Mouse (Mus musculus) myocyte (in vitro differentiated cells): ENCODE measurements at regions not wholly inside any gene's neighbourhood (a gene's known extent, or its start where the extent isn't known, plus 50 kb on each side); places are given as distances from the start of the nearest gene placed in this dataset.
"Not testable (repeated sequence)": the region's sequence is repeated elsewhere in the genome, so short reads cannot be mapped to it uniquely, and the experiment has no call there.

Source experiments
- H3K27me3 ChIP-seq: one replicate; pipeline ENCODE4 v1.6.1; 2011; ENCODE audit not compliant: control insufficient read depth, insufficient read depth, insufficient read length
- H3K36me3 ChIP-seq: one replicate; pipeline ENCODE4 v1.6.1; 2011; ENCODE audit not compliant: control insufficient read depth, insufficient read depth
- H3K4me2 ChIP-seq: one replicate; pipeline ENCODE4 v1.6.1; 2011; ENCODE audit warnings: low read depth, control low read depth
- H3K4me3 ChIP-seq: one replicate; pipeline ENCODE4 v1.5.1; 2011; ENCODE audit warnings: mild to moderate bottlenecking, control low read depth, moderate library complexity
- H3K79me2 ChIP-seq: one replicate; pipeline ENCODE4 v1.6.1; 2011; ENCODE audit not compliant: control insufficient read depth, insufficient read depth
- H3ac ChIP-seq: one replicate; pipeline ENCODE4 v1.6.1; 2011; ENCODE audit not compliant: control insufficient read depth, insufficient read length
- CEBPB ChIP-seq: IDR thresholded peaks from 2 replicates; pipeline ENCODE4 v1.6.1; 2011; ENCODE audit warnings: mild to moderate bottlenecking, moderate library complexity; ENCODE audit not compliant: poor library complexity, insufficient read depth, severe bottlenecking
- E2F4 ChIP-seq: IDR thresholded peaks from one replicate; pipeline ENCODE4 v1.6.1; 2011; ENCODE audit warnings: mild to moderate bottlenecking, control low read depth, moderate library complexity; ENCODE audit not compliant: insufficient read depth
- MAX ChIP-seq: IDR thresholded peaks from one replicate; pipeline ENCODE4 v1.6.1; 2011; ENCODE audit warnings: low read depth, mild to moderate bottlenecking, control low read depth
- MYOD1 ChIP-seq, 3 experiments: IDR thresholded peaks; one replicate each; pipeline ENCODE4 v1.6.1; 2011; ENCODE audit warnings: control low read depth in 2 of 3, low read depth in 2 of 3, mild to moderate bottlenecking in 2 of 3, moderate library complexity in 1 of 3; ENCODE audit not compliant: insufficient read length in 2 of 3, control insufficient read depth in 1 of 3
- REST ChIP-seq: IDR thresholded peaks from one replicate; pipeline ENCODE4 v1.6.1; 2011; ENCODE audit warnings: mild to moderate bottlenecking, control low read depth, moderate library complexity; ENCODE audit not compliant: insufficient read depth, insufficient read length
- SRF ChIP-seq: IDR thresholded peaks from one replicate; pipeline ENCODE4 v1.6.1; 2011; ENCODE audit warnings: low read depth; ENCODE audit not compliant: control insufficient read depth, insufficient read length
- TCF12 ChIP-seq: IDR thresholded peaks from one replicate; pipeline ENCODE4 v1.6.1; 2011; ENCODE audit warnings: mild to moderate bottlenecking, control low read depth; ENCODE audit not compliant: poor library complexity, insufficient read depth, severe bottlenecking
- TCF3 ChIP-seq: IDR thresholded peaks from one replicate; pipeline ENCODE4 v1.6.1; 2011; ENCODE audit warnings: low read depth, control low read depth; ENCODE audit not compliant: insufficient read length
- USF1 ChIP-seq: IDR thresholded peaks from one replicate; pipeline ENCODE4 v1.6.1; 2011; ENCODE audit warnings: low read depth, mild to moderate bottlenecking, control low read depth, moderate library complexity

GRCm38 (mm10) chr3:78575667-78576464, 710.5 kb downstream of the Rapgef2 start:
- H3K79me2 ChIP-seq = no peaks in the 10 kb centered on the region
- no peak for TF ChIP-seq TCF12
- no peak for TF ChIP-seq CEBPB
- no peak for TF ChIP-seq SRF
- no peak for TF ChIP-seq TCF3
- no peak for TF ChIP-seq MAX
- no peak for TF ChIP-seq REST
- no peak overlapping the region for H3K4me2 ChIP-seq
- no peak overlapping the region for H3K4me3 ChIP-seq
- H3K36me3 ChIP-seq = no peaks in the 10 kb centered on the region
- no peaks in the 10 kb centered on the region for H3K27me3 ChIP-seq
- H3ac ChIP-seq = no peak overlapping the region

- no peak overlapping the region for H3K4me3 ChIP-seq
- TF ChIP-seq TCF3 = no peak
- TF ChIP-seq USF1 = no peak
- no peak for TF ChIP-seq REST
- TF ChIP-seq MYOD1 (IDR thresholded peaks at IDR 0.05; ENCODE audit: control insufficient read depth in 1 of 3, insufficient read length in 2 of 3, low read depth in 2 of 3) = no peak
- TF ChIP-seq TCF12 = no peak
- no peak for TF ChIP-seq CEBPB
- TF ChIP-seq E2F4 = no peak
- H3K79me2 ChIP-seq = no peaks in the 10 kb centered on the region
Measured at GRCm38 (mm10) chr3:78574807-78575206, 711.5 kb downstream of the Rapgef2 start.

GRCm38 (mm10) chr3:78573299-78573698, 713.0 kb downstream of the Rapgef2 start:
- no peaks in the 10 kb centered on the region for H3K27me3 ChIP-seq

More at GRCm38 (mm10) chr3:78574807-78575206, 711.5 kb downstream of the Rapgef2 start:
- no peaks in the 10 kb centered on the region for H3K27me3 ChIP-seq
- H3K4me2 ChIP-seq = no peak overlapping the region
- H3ac ChIP-seq = no peak overlapping the region
- no peaks in the 10 kb centered on the region for H3K36me3 ChIP-seq

DNA sequence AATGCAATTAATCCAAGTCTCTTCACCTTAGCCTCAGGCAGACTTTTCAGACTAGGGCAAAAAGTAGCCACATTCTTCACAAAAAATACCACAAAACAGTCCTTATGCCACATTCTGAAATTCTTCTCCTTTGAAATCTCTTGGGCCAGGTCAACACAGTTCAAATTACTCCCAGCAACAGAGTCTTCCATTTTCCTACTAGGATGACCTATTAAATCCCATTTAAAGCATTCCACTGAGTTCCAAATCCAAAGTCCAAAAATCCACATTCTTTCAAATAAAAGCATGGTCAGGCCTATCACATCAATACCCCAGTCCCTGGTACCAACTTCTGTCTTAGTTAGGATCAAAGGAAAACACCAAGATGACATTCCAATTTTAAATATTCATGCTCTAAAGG, 721.4 kb downstream of the Rapgef2 start:
- H3K27me3 ChIP-seq, H3ac ChIP-seq: not testable (repeated sequence)

More at GRCm38 (mm10) chr3:78573299-78573698, 713.0 kb downstream of the Rapgef2 start:
- Histone ChIP-seq H3ac (no peak overlapping the region), H3K4me3 (no peak overlapping the region), H3K36me3 (no peaks in the 10 kb centered on the region), H3K79me2 (no peaks in the 10 kb centered on the region), H3K4me2 (no peak overlapping the region)
- no peak for TF ChIP-seq TCF3

More for the DNA sequence above, 721.4 kb downstream of the Rapgef2 start:
- not testable (repeated sequence) for H3K4me2 ChIP-seq, H3K4me3 ChIP-seq, H3K79me2 ChIP-seq, H3K36me3 ChIP-seq
